Mouse (Mus musculus) left cerebral cortex, adult 18-20 months (tissue): ENCODE data around the gene Gm11492. TPM values are rescaled to one million over a fixed set of nuclear protein-coding genes. Genes with fewer than 3 reads are reported as not detected.

Experiments
- DNase-seq, 2 experiments: peaks; one replicate each; pipeline ENCODE4 v3.0.0; 2021 to 2022; ENCODE audit warnings: low spot score in 2 of 2, mixed read lengths in 1 of 2
- total RNA-seq, 2 experiments: library from RNA; stranded (reverse); gene quantifications; 2 replicates each; pipeline ENCODE4 v1.2.3; 2021

Gene Gm11492
- total RNA-seq, 2 experiments from 2014 or later: 0.21 TPM; not detected in 1

DNA sequence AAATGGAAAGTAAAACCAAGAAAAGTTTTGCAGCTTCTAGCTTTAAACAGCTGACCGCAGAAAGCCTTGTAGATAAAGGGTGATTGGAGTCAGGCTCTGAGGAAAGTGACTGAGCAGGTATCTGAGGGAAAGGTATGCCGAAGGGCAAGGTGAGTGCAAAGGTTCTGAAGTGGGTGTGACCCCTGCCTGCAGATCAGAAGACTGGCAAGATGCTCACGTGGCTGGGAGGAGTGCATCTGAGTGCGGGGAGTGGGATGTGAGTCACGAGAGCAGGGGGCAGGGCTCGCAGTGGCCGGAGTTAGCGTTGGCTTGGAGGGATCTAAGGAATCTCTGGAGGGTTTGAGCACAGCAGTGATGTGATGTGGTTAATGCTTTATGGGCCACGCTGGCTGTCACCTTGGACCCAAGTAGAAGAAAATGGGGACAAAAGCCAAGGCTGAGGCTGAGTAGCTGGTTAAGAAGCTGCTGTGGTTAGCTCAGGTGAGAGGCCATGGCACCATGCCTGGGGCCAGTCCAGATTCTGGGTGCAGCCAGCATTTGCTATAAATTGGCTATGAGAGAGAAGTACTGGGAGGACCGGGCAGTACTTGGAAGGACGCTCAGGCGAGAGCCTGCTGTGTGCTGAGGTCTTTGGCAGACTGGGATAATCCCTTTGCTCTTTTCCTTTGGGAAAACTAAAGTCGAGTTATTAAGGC lies 33.1 kb downstream of the Gm11492 start:
- no peak for DNase-seq

DNA sequence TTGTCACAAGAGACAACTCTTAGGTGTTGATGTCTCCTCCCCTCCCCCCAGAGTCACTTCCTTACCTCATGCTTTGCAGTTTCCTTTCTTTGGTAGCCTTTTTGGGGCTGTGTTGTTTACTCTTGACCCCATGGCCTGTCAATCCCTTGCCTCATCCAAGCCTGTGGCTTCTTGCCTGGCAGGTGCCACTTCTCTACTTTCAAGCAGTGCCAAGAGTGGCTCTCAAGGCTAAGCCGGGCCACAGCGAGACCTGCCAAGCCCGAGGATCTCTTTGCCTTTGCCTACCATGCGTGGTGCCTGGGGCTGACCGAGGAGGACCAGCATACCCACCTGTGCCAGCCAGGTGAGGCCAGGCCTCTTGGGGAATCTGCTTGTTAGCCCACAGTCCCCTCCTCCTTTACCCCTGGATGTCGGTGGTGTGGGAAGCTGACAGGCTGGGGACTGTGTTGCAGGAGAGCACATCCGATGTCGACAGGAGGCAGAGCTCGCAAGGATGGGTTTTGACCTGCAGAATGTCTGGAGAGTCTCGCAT lies 33.9 kb downstream of the Gm11492 start:
- no peak for DNase-seq

DNA sequence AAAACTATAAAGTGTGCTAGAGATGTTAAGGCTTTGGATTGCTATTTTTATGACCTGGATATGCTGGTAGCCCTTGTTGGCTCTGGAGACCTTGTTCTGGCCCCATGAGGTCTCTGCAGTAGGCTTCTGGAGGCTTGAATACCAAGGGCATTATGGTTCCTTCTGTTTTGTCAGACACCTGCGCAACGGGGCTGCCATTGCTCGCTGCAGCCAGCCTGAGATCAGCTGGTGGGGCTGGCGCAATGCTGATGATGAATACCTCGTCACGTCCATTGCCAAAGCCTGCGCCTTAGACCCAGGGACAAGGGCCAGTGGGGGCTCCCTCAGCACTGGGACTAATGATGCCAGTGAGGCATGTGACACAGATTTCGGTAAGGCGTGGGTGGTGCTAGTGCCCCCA lies 35.8 kb downstream of the Gm11492 start:
- no peak for DNase-seq

DNA sequence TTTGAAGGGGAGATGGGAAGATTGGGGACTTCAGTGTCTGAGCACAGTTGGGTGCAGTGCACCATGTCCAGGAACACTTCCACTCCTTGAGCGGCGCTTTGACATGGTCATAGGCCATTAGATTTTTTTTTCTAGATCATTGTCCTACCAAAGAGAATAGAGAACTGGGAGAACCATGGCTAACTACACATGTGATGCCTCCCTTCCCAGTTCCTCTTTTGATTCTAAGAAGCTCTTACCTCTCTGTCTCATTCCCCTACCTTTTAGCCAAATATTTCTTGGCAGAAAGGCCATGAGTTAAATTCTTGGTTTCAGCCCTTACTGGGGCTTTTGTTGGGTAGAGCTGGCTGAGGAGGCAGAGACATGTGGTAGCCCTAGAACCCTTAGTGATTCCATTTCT lies 37.1 kb downstream of the Gm11492 start:
- DNase-seq: no peak

DNA sequence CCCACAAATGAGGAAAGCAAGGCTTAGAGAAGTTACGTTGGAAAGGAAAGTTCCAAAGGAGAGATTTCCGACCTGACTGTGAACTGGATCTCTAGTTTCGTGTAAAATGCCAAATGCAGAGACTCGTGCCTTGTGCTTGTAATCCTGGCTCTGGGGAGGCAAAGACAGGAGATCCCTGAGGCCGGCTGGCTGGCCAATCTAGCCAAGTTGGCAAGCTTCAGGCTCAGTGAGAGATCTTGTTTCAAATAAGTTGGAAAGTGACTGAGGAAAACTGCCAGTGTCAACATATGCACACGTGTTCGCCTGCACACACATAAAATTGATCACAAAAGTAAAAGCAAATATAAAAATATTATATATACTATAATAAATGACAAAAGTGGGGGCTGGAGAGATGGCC lies 42.8 kb downstream of the Gm11492 start:
- DNase-seq: no peak

DNA sequence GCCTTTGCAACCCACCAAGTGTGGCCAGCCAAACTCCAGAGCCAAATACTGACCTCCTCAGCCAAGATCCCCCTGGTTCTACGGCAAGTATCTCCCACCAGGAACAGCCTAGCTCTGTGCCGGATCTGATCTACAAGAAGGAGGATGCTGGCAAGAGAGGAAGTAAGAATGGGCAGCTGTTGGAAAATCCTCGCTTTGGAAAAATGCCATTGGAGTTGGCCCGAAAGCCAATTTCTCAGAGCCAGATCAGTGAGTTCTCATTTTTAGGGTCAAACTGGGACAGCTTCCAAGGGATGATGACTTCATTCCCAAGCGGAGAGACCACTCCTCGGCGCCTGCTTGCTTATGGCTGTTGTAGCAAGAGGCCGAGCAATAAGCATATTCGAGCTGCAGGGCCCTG lies 45.1 kb downstream of the Gm11492 start:
- DNase-seq: no peak

DNA sequence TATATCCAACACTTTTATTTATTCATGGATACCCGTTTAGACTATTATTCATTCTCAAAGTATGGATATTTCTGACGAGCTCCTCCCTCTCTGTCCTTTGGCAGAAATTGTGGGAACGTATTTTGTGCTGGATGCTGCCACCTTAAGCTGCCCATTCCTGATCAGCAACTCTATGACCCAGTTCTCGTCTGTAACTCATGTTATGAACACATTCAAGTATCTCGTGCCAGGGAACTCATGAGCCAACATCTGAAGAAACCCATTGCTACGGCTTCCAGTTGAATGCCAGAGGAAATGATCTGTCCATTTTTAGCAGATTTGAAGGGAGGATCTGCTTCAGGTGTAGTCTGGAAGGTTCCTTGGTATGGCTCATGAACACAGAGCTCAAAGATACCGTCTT lies 47.5 kb downstream of the Gm11492 start:
- DNase-seq: no peak

DNA sequence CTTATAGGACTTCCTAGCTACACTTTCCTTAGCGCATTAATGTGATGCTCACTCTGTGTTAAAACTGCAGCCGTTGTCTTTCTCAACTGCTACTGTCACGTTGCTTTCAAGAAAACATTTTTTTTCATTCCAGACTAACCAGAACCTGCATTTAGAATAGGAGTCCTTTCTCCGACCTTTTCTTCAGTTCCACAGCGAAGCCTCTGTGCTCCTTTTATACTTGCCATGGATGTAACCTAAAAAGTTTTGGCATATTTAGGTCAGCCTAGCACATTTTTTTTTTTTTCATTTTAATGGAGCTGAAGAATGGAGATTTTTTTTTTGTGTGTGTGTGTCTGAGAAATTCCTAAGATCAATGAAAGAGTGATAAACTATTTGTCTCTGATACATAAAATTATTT lies 49.1 kb downstream of the Gm11492 start:
- DNase-seq: no peak

DNA sequence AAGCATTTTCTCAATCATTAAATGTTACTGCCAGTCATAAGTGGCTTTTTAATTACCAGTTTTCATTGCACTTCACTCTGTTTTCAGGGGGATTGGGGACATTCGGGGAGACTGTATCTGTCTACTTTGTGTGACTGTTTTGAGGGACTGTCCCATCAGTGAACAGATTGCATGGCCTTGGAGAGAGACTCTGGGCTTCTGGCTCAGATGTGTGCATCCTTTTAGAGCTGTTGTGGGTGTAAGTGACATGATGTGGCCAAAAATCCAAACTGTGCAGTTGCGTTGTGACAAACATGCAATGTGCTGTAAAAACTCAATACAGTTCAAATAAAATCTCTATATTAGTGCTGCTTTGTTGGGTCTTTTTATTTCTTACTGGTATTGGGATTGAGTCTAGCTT lies 49.5 kb downstream of the Gm11492 start:
- DNase-seq: no peak

DNA sequence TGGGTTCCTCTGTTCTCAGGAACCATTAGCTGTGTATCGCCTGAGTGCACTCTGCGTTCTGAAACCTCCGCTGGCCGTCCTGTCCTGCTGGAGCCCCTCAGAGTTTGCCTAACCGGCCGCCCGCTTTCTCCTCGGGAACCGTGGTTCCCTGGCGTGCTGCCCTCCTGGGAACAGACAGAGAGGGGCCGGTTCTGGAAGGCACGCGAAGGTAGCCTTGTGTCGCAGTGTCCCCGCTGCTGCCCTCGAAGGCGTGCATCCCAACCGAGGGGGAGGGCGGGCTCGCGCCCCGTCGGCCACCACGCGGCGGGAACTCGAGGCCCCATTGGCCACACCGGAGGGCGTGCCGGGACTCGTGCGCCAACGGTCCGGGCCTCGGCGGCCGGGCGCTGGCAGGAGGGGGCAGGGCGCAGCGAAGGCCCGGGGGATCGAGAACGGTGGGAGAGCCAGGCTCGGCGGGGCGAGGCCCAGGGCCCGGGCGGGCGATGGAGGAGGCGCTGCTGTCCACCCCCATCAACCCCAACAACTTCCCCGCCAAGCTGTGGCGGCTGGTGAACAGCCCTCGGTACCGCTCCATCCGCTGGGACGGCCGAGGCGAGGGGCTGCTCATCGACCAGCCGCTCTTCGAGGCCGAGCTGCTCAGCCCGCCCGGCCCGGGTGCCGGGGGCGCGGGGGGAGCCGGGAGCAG lies 50.5 kb downstream of the Gm11492 start, which contains the start of gene Hsf5:
Hsf5 (plus strand) TSS at position 375 of the 685 bp plus-strand sequence.
- no peak for DNase-seq

DNA sequence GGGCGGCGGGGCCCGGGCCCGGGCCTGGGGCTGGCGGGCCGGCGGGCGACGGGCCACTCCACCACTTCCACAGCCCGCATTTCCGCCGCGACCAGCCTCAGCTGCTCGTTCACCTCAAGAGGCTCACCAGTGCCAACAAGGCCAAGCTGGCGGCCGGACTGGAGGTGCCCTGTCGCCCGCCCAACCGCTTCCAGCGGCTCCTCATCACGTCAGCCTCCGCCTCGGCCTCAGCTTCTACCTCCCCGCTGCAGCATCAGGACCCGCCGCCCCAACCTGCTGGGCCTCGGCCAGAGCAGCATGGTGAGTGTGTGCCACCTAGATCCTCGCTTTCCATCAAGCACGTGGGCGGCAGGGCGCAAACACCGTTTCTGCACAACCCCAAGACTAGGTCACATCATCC lies 51.2 kb downstream of the Gm11492 start:
- DNase-seq: no peak

Other genes with a start within 250 kb of the Gm11492 start
- 100 to 1,000 TPM; 134 to 135 TPM for gene Ppm1e, start 207.6 kb upstream of the Gm11492 start, total RNA-seq
- gene Rad51c, start 161.7 kb upstream of the Gm11492 start, total RNA-seq: 1 to 10 TPM; 3.1 to 4.2 TPM
- gene Tex14, start 161.6 kb upstream of the Gm11492 start, total RNA-seq: under 1 TPM; 0.14 to 0.30 TPM
- 100 to 1,000 TPM; 175 to 183 TPM for gene Sept4, start 2.2 kb downstream of the Gm11492 start, total RNA-seq
- 100 to 1,000 TPM in 1 of 2 experiments, 10 to 100 TPM in 1; 93.9 to 101 TPM for gene Mtmr4, start 25.5 kb downstream of the Gm11492 start, total RNA-seq
- gene Hsf5, start 50.5 kb downstream of the Gm11492 start, total RNA-seq: under 1 TPM; 0.49 to 0.58 TPM
- gene Rnf43, start 96.1 kb downstream of the Gm11492 start, total RNA-seq: 1 to 10 TPM; 2.1 to 2.2 TPM
- gene Supt4a, start 170.9 kb downstream of the Gm11492 start, total RNA-seq: 10 to 100 TPM; 80.1 to 87.1 TPM
- gene Tspoap1, start 193.9 kb downstream of the Gm11492 start, total RNA-seq: 100 to 1,000 TPM; 172 to 177 TPM
- under 1 TPM in 1 of 2 experiments, not detected in 1; 0.26 TPM for gene Mpo, start 226.9 kb downstream of the Gm11492 start, total RNA-seq